Mouse (Mus musculus) midbrain, embryonic 14.5 days (tissue): ENCODE measurements around the gene Cfap100. TPM values are rescaled to one million over a fixed set of nuclear protein-coding genes. Genes with fewer than 3 reads are reported as not detected.

Experiments used
- ATAC-seq: fragments of 200-750 bp; cut with Nextera tagmentation; 2 replicates; pipeline ENCODE4 v1.8.0; 2017; ENCODE audit warnings: moderate number of reproducible peaks, moderate library complexity; ENCODE audit not compliant: low FRiP score, low TSS enrichment
- DNase-seq: peaks from one replicate; pipeline ENCODE4 v3.0.0-alpha.2; 2015
- H3K27ac ChIP-seq: fragments of 300-500 bp; sonication (generic); replicated peaks from 2 replicates; pipeline ENCODE4 v1.5.1; 2014; ENCODE audit warnings: mild to moderate bottlenecking, low read depth, low read length, moderate library complexity
- H3K27me3 ChIP-seq: fragments of 300-500 bp; sonication (generic); 2 replicates; pipeline ENCODE4 v1.6.1; 2014; ENCODE audit warnings: low read length, control low read depth, mixed read lengths; ENCODE audit not compliant: control insufficient read depth, insufficient read depth
- H3K36me3 ChIP-seq: fragments of 300-500 bp; sonication (generic); 2 replicates; pipeline ENCODE4 v1.6.1; 2014; ENCODE audit warnings: low read length, control low read depth; ENCODE audit not compliant: control insufficient read depth, insufficient read depth
- H3K4me1 ChIP-seq: fragments of 300-500 bp; sonication (generic); 2 replicates; pipeline ENCODE4 v1.6.1; 2014; ENCODE audit warnings: mild to moderate bottlenecking, antibody characterized with exemption, low read length, control low read depth; ENCODE audit not compliant: control insufficient read depth, insufficient read depth
- H3K4me2 ChIP-seq: fragments of 300-500 bp; sonication (generic); 2 replicates; pipeline ENCODE4 v1.6.1; 2014; ENCODE audit warnings: mild to moderate bottlenecking, low read length, moderate library complexity
- H3K4me3 ChIP-seq: fragments of 300-500 bp; sonication (generic); replicated peaks from 2 replicates; pipeline ENCODE4 v1.5.1; 2014; ENCODE audit warnings: low read depth, low read length
- H3K9ac ChIP-seq: fragments of 300-500 bp; sonication (generic); replicated peaks from 2 replicates; pipeline ENCODE4 v1.6.1; 2014; ENCODE audit warnings: mild to moderate bottlenecking, low read length, moderate library complexity
- H3K9me3 ChIP-seq: fragments of 300-500 bp; sonication (generic); 2 replicates; pipeline ENCODE4 v1.6.1; 2016; ENCODE audit warnings: low read length, control low read depth, mixed read lengths; ENCODE audit not compliant: control insufficient read depth
- WGBS: fragments of 180-500 bp; shearing (Covaris S2); extraction: QIAGEN DNeasy Blood & Tissue Kit; methylation state at CpG from one replicate; pipeline ENCODE4 v1.1.7; 2014; 5-methylcytosine and 5-hydroxymethylcytosine counted together
- polyA plus RNA-seq: library from polyadenylated mRNA; unstranded; fragments of >200 nt; fragmentation: Nextera tagmentation; extraction: Ambion mirVana; gene quantifications from 2 replicates; pipeline ENCODE4 v1.2.1, GENCODE M21; 2014

The Cfap100 gene
- polyA plus RNA-seq, 1 experiment from 2014 or later, result 7.2 TPM

DNA sequence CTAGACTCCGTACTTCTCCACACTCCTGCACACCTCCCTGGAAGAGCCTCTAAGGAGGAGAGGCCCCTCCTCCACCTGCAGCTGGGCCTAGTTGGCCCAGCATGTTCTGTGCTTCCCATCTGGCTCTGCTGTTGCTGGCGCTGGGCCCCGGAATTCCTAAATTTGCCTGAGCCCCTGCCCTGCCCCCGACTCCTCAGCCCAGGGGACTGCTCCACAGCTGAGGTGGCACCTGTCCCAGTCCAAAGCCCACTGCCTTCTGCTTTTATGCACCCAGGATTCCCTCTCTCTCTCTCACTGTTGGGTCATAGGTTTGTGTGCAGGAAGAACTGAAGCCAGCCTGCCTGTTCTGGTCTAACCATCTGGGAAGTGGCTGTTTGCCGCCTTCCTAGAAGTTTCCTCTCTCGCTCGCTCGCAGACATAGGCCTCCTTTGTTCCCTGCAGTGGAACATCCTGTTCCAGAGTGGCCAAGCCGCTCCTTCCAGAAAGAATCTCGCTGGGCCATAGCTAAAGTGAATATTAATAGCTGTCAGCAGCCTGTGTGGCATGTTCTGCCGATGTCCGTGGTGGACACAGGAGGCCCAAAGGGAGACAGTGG lies 42.4 kb upstream of the Cfap100 start:
- DNase-seq (no peak), ATAC-seq (no peak)
- H3K9ac ChIP-seq, result no peak overlapping the region

DNA sequence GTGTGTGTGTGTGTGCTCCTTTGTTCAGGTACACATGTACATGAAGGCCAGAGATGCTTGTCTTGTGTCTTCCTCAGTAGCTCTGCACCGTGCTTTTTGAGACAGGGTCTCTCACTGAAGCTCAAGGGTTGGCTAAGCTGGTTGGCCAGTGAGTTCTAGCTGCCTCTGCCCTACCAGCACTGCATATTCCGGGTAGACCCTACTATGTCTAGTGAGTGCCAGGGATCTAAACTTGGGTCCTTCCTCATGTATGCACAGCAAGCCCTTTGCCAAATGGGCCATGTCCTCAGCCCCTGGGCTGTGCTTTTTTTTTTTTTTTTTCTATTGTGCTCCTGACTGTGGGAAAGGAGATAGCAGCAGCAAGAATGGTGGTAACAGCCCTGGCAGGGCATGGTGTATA lies 41.7 kb upstream of the Cfap100 start:
- Histone ChIP-seq H3K9me3 (no peaks in the 10 kb centered on the region), H3K4me2 (no peak overlapping the region), H3K9ac (no peak overlapping the region), H3K27ac (no peak overlapping the region), H3K4me3 (no peak overlapping the region), H3K4me1 (no peaks in the 10 kb centered on the region), H3K27me3 (no peaks in the 10 kb centered on the region), H3K36me3 (no peaks in the 10 kb centered on the region)
- ATAC-seq, result no peak
- 94% methylated on average over 2 of the region's 2 CpGs for WGBS
- no peak for DNase-seq

More for the DNA sequence above, 42.4 kb upstream of the Cfap100 start:
- Histone ChIP-seq H3K27me3 (no peaks in the 10 kb centered on the region), H3K4me1 (no peaks in the 10 kb centered on the region), H3K9me3 (no peaks in the 10 kb centered on the region), H3K36me3 (no peaks in the 10 kb centered on the region), H3K27ac (no peak overlapping the region), H3K4me3 (no peak overlapping the region), H3K4me2 (no peak overlapping the region)
- WGBS, result 75% methylated on average over 12 of the region's 12 CpGs

DNA sequence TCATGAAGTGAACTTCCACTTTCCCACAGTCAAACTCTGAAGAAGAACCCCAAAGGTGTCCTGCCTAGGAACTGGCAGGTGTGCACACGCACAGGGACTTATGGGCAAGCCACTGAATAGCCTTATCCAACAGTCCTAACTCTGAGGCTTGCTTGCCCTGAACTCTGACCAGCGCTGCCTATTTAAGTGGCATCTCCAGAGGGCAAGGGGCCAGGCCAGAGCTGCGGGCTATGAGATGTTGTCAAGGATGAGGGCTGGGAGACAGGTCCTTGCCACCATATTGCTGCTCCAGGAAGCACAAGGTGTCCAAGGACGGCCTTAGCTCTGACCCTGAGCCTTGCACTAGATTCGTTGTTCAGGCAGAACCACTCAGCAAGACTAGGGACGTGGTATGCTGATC lies 40.4 kb upstream of the Cfap100 start:
- Histone ChIP-seq H3K9ac (no peak overlapping the region), H3K27me3 (no peaks in the 10 kb centered on the region), H3K4me1 (no peaks in the 10 kb centered on the region), H3K4me2 (no peak overlapping the region), H3K36me3 (no peaks in the 10 kb centered on the region), H3K27ac (no peak overlapping the region), H3K4me3 (no peak overlapping the region), H3K9me3 (no peaks in the 10 kb centered on the region)
- DNase-seq (no peak), ATAC-seq (no peak)
- 92% methylated on average over 6 of the region's 6 CpGs for WGBS

DNA sequence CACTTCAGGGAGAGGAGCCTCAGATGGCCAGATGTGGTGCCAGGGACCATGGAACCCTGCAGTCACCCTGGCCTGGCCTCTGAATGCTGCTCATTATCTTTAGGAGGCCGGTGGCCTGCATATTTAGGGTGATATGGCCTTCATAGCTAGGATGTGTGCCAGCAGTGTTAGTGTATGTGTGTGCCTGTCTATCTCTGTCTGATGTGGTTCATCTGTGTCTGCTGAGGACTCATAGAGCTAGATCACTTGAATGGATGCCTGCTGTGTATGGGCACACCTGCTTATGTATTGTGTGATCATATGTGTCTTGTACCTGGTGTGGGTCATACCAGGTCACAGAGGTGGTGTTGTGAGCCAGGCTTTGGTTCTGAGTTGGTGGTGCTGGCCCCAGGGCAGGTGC lies 39.6 kb upstream of the Cfap100 start:
- ATAC-seq (no peak), DNase-seq (no peak)
- no peaks in the 10 kb centered on the region for H3K9me3 ChIP-seq
- H3K27ac ChIP-seq, result no peak overlapping the region
- H3K27me3 ChIP-seq, result peaks cover 5% of the 10 kb centered on the region; the same call in 1 of the 2 replicates
- H3K4me3 ChIP-seq, result no peak overlapping the region
- peaks cover 7% of the 10 kb centered on the region; the same call in 1 of the 2 replicates for H3K4me1 ChIP-seq
- WGBS, result 63% methylated on average over 1 of the region's 1 CpGs
- no peak overlapping the region for H3K9ac ChIP-seq
- no peaks in the 10 kb centered on the region for H3K36me3 ChIP-seq
- H3K4me2 ChIP-seq, result no peak overlapping the region

DNA sequence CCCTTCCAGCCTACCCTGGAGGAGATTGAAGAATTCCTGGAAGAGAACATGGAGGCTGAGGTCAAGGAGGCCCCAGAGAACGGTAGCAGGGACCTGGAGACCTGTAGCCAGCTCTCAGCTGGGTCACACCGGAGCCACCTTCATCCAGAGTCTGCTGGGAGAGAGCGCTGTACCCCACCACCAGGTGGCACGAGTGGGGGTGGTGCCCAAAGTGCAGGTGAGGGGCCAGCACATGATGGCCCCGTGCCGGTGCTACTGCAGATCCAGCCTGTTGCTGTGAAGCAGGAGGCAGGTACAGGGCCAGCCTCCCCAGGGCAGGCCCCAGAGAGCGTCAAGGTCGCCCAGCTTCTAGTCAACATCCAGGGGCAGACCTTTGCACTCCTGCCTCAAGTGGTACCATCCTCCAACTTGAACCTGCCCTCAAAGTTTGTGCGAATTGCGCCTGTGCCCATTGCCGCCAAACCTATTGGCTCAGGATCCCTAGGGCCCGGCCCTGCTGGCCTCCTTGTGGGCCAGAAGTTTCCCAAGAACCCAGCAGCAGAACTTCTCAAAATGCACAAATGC lies 38.3 kb upstream of the Cfap100 start:
- 92% methylated on average over 12 of the region's 12 CpGs for WGBS
- no peak for ATAC-seq
- H3K4me1 ChIP-seq, result peaks cover 16% of the 10 kb centered on the region; the same call in 1 of the 2 replicates

DNA sequence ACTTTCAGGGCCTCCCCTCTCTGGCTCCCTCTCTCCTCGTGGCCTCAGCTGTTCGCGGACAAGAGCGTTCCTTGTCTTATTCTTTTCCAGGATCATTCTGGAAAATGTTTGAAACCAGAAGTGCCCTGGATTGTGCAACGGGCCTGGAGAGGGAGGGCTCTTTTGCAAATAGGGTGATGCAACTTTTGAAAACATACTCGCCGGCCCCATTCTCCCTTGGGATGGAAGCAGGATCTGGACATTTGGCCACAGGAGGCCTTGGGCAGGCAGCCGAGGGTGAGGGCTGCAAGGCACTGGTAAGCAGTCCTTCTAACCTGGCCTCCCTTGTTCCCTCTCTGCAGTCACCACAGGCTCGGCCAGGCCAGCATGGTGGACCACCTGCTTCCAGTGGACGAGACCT lies 37.5 kb upstream of the Cfap100 start:
- H3K9ac ChIP-seq, result no peak overlapping the region
- H3K4me3 ChIP-seq, result no peak overlapping the region
- no peak overlapping the region for H3K4me2 ChIP-seq
- H3K4me1 ChIP-seq, result peaks cover 17% of the 10 kb centered on the region; the same call in 1 of the 2 replicates
- DNase-seq (no peak), ATAC-seq (no peak)
- no peaks in the 10 kb centered on the region for H3K36me3 ChIP-seq
- H3K27ac ChIP-seq, result no peak overlapping the region
- 79% methylated on average over 10 of the region's 10 CpGs for WGBS
- no peaks in the 10 kb centered on the region for H3K9me3 ChIP-seq
- H3K27me3 ChIP-seq, result peaks cover 25% of the 10 kb centered on the region

More for the DNA sequence above, 38.3 kb upstream of the Cfap100 start:
- Histone ChIP-seq H3K9me3 (no peaks in the 10 kb centered on the region), H3K36me3 (no peaks in the 10 kb centered on the region), H3K27me3 (peaks cover 16% of the 10 kb centered on the region), H3K27ac (no peak overlapping the region), H3K4me2 (no peak overlapping the region), H3K9ac (no peak overlapping the region), H3K4me3 (no peak overlapping the region)
- no peak for DNase-seq

DNA sequence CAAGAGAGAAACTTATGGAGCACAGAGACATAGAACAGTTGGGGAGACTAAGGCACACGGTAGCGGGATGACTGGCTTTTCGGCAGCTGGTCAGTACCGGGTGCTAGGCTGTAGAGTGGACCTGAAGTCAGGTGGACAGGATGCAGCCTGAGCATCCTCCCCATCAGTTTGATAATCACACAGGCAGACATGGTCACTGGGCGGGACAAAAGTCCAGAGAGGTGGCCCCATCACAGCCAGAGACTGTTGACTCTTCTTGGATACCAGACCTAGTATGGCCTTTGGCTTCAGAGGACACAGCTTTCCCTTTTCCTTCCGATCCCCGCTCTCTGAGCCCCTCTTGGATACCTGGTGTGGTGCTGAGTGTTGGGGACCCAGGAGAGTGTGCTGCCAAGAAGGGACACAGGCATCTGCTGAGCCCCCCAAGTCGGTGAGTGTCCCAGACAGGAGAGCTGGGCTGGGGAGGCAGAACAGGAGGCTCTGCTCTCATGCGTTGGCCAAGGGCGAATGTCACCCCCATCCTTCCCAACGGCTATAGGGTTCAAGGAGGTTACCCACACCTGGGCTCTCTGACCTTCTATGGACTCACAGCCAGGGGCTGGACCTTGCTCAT lies 36.5 kb upstream of the Cfap100 start:
- no peak overlapping the region for H3K4me2 ChIP-seq
- H3K9ac ChIP-seq, result no peak overlapping the region
- peaks cover 27% of the 10 kb centered on the region for H3K27me3 ChIP-seq
- no peaks in the 10 kb centered on the region for H3K9me3 ChIP-seq
- WGBS, result 95% methylated on average over 11 of the region's 11 CpGs
- ATAC-seq, result no peak
- H3K4me1 ChIP-seq, result peaks cover 17% of the 10 kb centered on the region; the same call in 1 of the 2 replicates
- H3K36me3 ChIP-seq, result no peaks in the 10 kb centered on the region
- H3K4me3 ChIP-seq, result no peak overlapping the region
- no peak overlapping the region for H3K27ac ChIP-seq
- DNase-seq, result no peak

DNA sequence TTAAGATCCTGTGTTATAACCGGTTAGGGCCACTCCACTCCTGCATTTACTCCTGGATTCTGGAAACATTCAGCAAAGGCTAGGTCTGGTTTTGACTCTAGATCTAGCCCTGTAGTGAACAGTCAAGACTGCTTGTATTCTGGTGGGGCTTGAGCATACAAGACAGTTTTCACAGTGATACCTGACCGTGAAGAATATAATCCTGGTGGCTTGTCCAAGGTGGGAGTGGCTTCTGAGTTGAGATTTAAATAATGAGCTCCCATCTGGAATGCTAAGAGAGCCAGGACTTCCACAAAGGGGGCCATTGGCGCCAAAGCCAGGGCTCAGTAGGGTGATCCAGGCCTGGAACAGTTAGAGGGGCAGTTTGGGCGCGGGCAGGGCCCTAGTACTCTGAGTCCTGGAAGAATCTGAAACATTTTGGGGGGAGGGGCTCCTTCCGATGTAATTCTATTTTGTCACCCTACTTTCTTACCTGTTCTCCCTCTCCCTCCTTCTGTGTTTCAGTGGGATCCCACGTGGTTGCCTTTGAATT lies 35.4 kb upstream of the Cfap100 start:
- DNase-seq (no peak), ATAC-seq (no peak)
- Histone ChIP-seq H3K4me2 (peak overlapping the region; percentile 100), H3K27ac (no peak overlapping the region), H3K4me1 (peaks cover 17% of the 10 kb centered on the region; the same call in 1 of the 2 replicates), H3K36me3 (no peaks in the 10 kb centered on the region), H3K4me3 (peak overlapping the region; percentile 64), H3K9me3 (no peaks in the 10 kb centered on the region), H3K27me3 (peaks cover 27% of the 10 kb centered on the region), H3K9ac (peak overlapping the region; percentile 66)
- 38% methylated on average over 7 of the region's 7 CpGs for WGBS
